Mouse (Mus musculus) C2C12 (cell line): ENCODE measurements at regions not wholly inside any gene's neighbourhood (a gene's known extent, or its start where the extent isn't known, plus 50 kb on each side); places are given as distances from the start of the nearest gene placed in this dataset.

Experiments
- H3K27me3 ChIP-seq: one replicate; pipeline ENCODE4 v1.6.1; 2011; ENCODE audit not compliant: control insufficient read depth, insufficient read depth, insufficient read length
- H3K36me3 ChIP-seq: one replicate; pipeline ENCODE4 v1.6.1; 2011; ENCODE audit not compliant: control insufficient read depth, insufficient read depth
- H3K4me3 ChIP-seq: one replicate; pipeline ENCODE4 v1.5.1; 2011; ENCODE audit warnings: mild to moderate bottlenecking, control low read depth; ENCODE audit not compliant: poor library complexity, insufficient read depth, severe bottlenecking
- H3K79me2 ChIP-seq: one replicate; pipeline ENCODE4 v1.6.1; 2011; ENCODE audit not compliant: control insufficient read depth, insufficient read depth
- H3K79me3 ChIP-seq: one replicate; pipeline ENCODE4 v1.6.1; 2011; ENCODE audit warnings: low read depth, control low read depth
- H3ac ChIP-seq: one replicate; pipeline ENCODE3; 2011; ENCODE audit warnings: low read depth; ENCODE audit not compliant: control insufficient read depth, insufficient read length
- CEBPB ChIP-seq: IDR thresholded peaks from one replicate; pipeline ENCODE4 v1.6.1; 2011; ENCODE audit warnings: low read depth, mild to moderate bottlenecking, control low read depth, moderate library complexity
- CTCF ChIP-seq: IDR thresholded peaks from one replicate; pipeline ENCODE4 v1.5.1; 2011; ENCODE audit not compliant: control insufficient read depth, insufficient read depth, insufficient read length
- FOSL1 ChIP-seq: IDR thresholded peaks from one replicate; pipeline ENCODE4 v1.8.0; 2011; ENCODE audit warnings: mild to moderate bottlenecking, low read length; ENCODE audit not compliant: poor library complexity, insufficient read depth, severe bottlenecking
- MAX ChIP-seq: IDR thresholded peaks from one replicate; pipeline ENCODE4 v1.6.1; 2011; ENCODE audit warnings: mild to moderate bottlenecking, control low read depth
- MYOD1 ChIP-seq: IDR thresholded peaks from one replicate; pipeline ENCODE4 v1.6.1; 2011; ENCODE audit warnings: low read depth; ENCODE audit not compliant: control insufficient read depth, insufficient read length
- MYOG ChIP-seq: IDR thresholded peaks from one replicate; pipeline ENCODE4 v1.6.1; 2011; ENCODE audit not compliant: control insufficient read depth, insufficient read length; ENCODE audit errors: extremely low read depth
- USF1 ChIP-seq: IDR thresholded peaks from one replicate; pipeline ENCODE4 v1.6.1; 2011; ENCODE audit warnings: low read depth, mild to moderate bottlenecking, control low read depth, moderate library complexity

GRCm38 (mm10) chr9:33482845-33483540, 847.0 kb downstream of the Ets1 start:
- Histone ChIP-seq H3K36me3 (no peaks in the 10 kb centered on the region), H3K4me3 (no peak overlapping the region), H3ac (no peak overlapping the region), H3K79me2 (no peaks in the 10 kb centered on the region), H3K27me3 (no peaks in the 10 kb centered on the region), H3K79me3 (no peaks in the 10 kb centered on the region)
- TF ChIP-seq FOSL1 (no peak), MAX (no peak), MYOD1 (no peak), CEBPB (no peak), CTCF (no peak), MYOG (no peak), USF1 (no peak)

- no peak overlapping the region for H3ac ChIP-seq
- H3K36me3 ChIP-seq, result no peaks in the 10 kb centered on the region
- H3K4me3 ChIP-seq, result no peak overlapping the region
- no peaks in the 10 kb centered on the region for H3K79me3 ChIP-seq
- no peaks in the 10 kb centered on the region for H3K27me3 ChIP-seq
- H3K79me2 ChIP-seq, result no peaks in the 10 kb centered on the region
- TF ChIP-seq USF1 (no peak), MYOG (no peak), MAX (no peak), FOSL1 (no peak), CEBPB (no peak), CTCF (no peak), MYOD1 (no peak)
These were observed 847.5 kb downstream of the Ets1 start for GRCm38 (mm10) chr9:33483541-33483846.

- no peaks in the 10 kb centered on the region for H3K79me3 ChIP-seq
- TF ChIP-seq USF1 (no peak), CEBPB (no peak), CTCF (no peak), MAX (no peak), FOSL1 (no peak), MYOD1 (no peak), MYOG (no peak)
These were observed 897.2 kb downstream of the Ets1 start for GRCm38 (mm10) chr9:33533101-33533810.

GRCm38 (mm10) chr9:33543301-33543700, 907.3 kb downstream of the Ets1 start:
- Histone ChIP-seq H3K27me3 (peaks cover 4% of the 10 kb centered on the region), H3K36me3 (no peaks in the 10 kb centered on the region), H3K4me3 (no peak overlapping the region), H3K79me2 (no peaks in the 10 kb centered on the region), H3K79me3 (no peaks in the 10 kb centered on the region), H3ac (no peak overlapping the region)
- no peak for TF ChIP-seq CEBPB
- TF ChIP-seq FOSL1, result no peak
- no peak for TF ChIP-seq USF1
- no peak for TF ChIP-seq MAX
- TF ChIP-seq MYOD1, result no peak
- TF ChIP-seq MYOG, result no peak
- TF ChIP-seq CTCF, result no peak

More at GRCm38 (mm10) chr9:33533101-33533810, 897.2 kb downstream of the Ets1 start:
- no peaks in the 10 kb centered on the region for H3K79me2 ChIP-seq
- no peaks in the 10 kb centered on the region for H3K36me3 ChIP-seq
- H3K27me3 ChIP-seq, result no peaks in the 10 kb centered on the region
- H3ac ChIP-seq, result no peak overlapping the region
- no peak overlapping the region for H3K4me3 ChIP-seq

GRCm38 (mm10) chr9:33546126-33546737, 910.2 kb downstream of the Ets1 start:
- Histone ChIP-seq H3K36me3 (no peaks in the 10 kb centered on the region), H3K79me2 (no peaks in the 10 kb centered on the region), H3K27me3 (peaks cover 8% of the 10 kb centered on the region), H3ac (no peak overlapping the region), H3K79me3 (no peaks in the 10 kb centered on the region), H3K4me3 (no peak overlapping the region)
- TF ChIP-seq CTCF (no peak), MAX (no peak), MYOG (no peak), FOSL1 (no peak), CEBPB (no peak), USF1 (no peak), MYOD1 (no peak)

- TF ChIP-seq MYOD1 (no peak), CEBPB (no peak), MYOG (no peak), USF1 (no peak), FOSL1 (no peak), CTCF (no peak), MAX (no peak)
- H3K36me3 ChIP-seq, result no peaks in the 10 kb centered on the region
- H3ac ChIP-seq, result no peak overlapping the region
- peaks cover 8% of the 10 kb centered on the region for H3K27me3 ChIP-seq
- no peaks in the 10 kb centered on the region for H3K79me3 ChIP-seq
- no peak overlapping the region for H3K4me3 ChIP-seq
- H3K79me2 ChIP-seq, result no peaks in the 10 kb centered on the region
These were observed 913.4 kb downstream of the Ets1 start for GRCm38 (mm10) chr9:33549395-33549794.
